Mouse (Mus musculus) thymus, postnatal 0 days (tissue): ENCODE measurements at regions not wholly inside any gene's neighbourhood (a gene's known extent, or its start where the extent isn't known, plus 50 kb on each side); places are given as distances from the start of the nearest gene placed in this dataset.

ENCODE experiments used
- DNase-seq: peaks from one replicate; pipeline ENCODE4 v3.0.0-alpha.2; 2015; ENCODE audit warnings: low spot score

GRCm38 (mm10) chr15:34775714-34776113 lies 418.0 kb upstream of the 9430069I07Rik start:
- DNase-seq, result no peak

- no peak for DNase-seq
These were observed 394.1 kb upstream of the 9430069I07Rik start for GRCm38 (mm10) chr15:34751746-34752145.

GRCm38 (mm10) chr15:34751021-34751420 lies 393.3 kb upstream of the 9430069I07Rik start:
- DNase-seq, result no peak

GRCm38 (mm10) chr15:34747111-34747510 lies 389.4 kb upstream of the 9430069I07Rik start:
- no peak for DNase-seq

- DNase-seq, result peak; percentile 71
These were observed 385.6 kb upstream of the 9430069I07Rik start for GRCm38 (mm10) chr15:34743130-34743782.

- no peak for DNase-seq
These were observed 383.8 kb upstream of the 9430069I07Rik start for GRCm38 (mm10) chr15:34741488-34741887.
